Mouse (Mus musculus): ENCODE measurements around the gene Frmd5. TPM values are rescaled to one million over a fixed set of nuclear protein-coding genes. Genes with fewer than 3 reads are reported as not detected.

The Frmd5 gene
- polyA plus RNA-seq, 1 experiment: 1.4 TPM

DNA sequence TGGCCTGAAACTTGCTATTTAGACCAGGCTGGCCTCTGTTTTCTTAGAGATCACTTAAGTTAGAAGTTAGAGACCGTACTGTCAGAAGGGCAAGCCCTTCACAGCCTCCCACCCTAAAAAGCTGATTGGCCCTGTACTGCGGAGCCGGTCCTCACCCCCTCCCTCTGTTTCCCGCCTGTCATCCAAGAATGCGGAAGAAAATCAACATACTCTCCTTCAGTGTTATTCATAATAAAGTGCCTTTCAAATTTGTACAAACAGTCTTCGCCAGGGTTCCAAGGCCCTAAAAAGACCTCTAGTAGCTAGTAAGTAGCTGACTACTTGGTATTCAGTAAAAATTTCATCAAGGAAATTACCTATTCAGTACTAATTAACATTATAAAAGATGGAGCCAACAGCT, 164.0 kb downstream of the Frmd5 start:
- 48% methylated on average over 6 of the region's 6 CpGs for WGBS

DNA sequence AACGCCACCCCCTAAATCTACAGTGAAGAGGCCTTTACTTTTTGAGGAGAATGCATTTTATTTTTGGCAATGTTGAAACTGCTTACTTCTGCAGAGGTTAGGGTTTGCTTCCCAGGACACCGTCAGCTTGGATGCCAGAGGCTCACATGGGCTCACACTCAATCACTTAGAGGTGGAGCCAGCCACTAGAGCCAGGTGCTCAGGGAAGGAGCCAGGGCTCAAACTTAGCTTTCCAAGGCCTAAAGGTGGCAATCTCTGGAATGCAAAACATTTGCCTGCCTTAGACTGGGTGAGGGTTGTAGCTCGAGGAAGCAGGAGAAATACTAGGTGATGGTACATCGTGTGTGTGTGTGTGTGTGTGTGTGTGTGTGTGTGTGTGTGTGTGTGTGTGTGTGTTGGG, 174.8 kb downstream of the Frmd5 start:
- no peak overlapping the region for H3K27ac ChIP-seq (ENCODE audit: insufficient read depth, low read depth, low read length)
- WGBS: 39% methylated on average over 4 of the region's 4 CpGs

More for the DNA sequence above, 164.0 kb downstream of the Frmd5 start:
- no peak overlapping the region for H3K4me3 ChIP-seq (ENCODE audit: low read depth, low read length)
- no peaks in the 10 kb centered on the region for H3K27me3 ChIP-seq (ENCODE audit: control insufficient read depth, insufficient read depth, low read length)
- H3K36me3 ChIP-seq (ENCODE audit: control insufficient read depth, insufficient read depth, low read length): no peaks in the 10 kb centered on the region
- no peak for TF ChIP-seq CTCF (IDR thresholded peaks at IDR 0.05; ENCODE audit: extremely low read depth, insufficient read length, insufficient replicate concordance, low read depth, low read length)
- no peak for TF ChIP-seq POLR2A (IDR thresholded peaks at IDR 0.05; ENCODE audit: low read depth, low read length)
- no peaks in the 10 kb centered on the region for H3K4me1 ChIP-seq (ENCODE audit: control insufficient read depth, insufficient read depth, insufficient read length, low read length)
- no peak overlapping the region for H3K27ac ChIP-seq (ENCODE audit: insufficient read depth, low read depth, low read length)

GRCm38 (mm10) chr2:121630286-121630685, 176.6 kb downstream of the Frmd5 start:
- H3K27ac ChIP-seq (ENCODE audit: insufficient read depth, low read depth, low read length): no peak overlapping the region
- no peak overlapping the region for H3K4me3 ChIP-seq (ENCODE audit: low read depth, low read length)
- TF ChIP-seq POLR2A (IDR thresholded peaks at IDR 0.05; ENCODE audit: low read depth, low read length): no peak
- no peak for TF ChIP-seq CTCF (IDR thresholded peaks at IDR 0.05; ENCODE audit: extremely low read depth, insufficient read length, insufficient replicate concordance, low read depth, low read length)
- no peaks in the 10 kb centered on the region for H3K4me1 ChIP-seq (ENCODE audit: control insufficient read depth, insufficient read depth, insufficient read length, low read length)
- no peaks in the 10 kb centered on the region for H3K36me3 ChIP-seq (ENCODE audit: control insufficient read depth, insufficient read depth, low read length)
- 61% methylated on average over 5 of the region's 5 CpGs for WGBS
- H3K27me3 ChIP-seq (ENCODE audit: control insufficient read depth, insufficient read depth, low read length): no peaks in the 10 kb centered on the region

More for the DNA sequence above, 174.8 kb downstream of the Frmd5 start:
- TF ChIP-seq POLR2A (IDR thresholded peaks at IDR 0.05; ENCODE audit: low read depth, low read length) (no peak), CTCF (IDR thresholded peaks at IDR 0.05; ENCODE audit: extremely low read depth, insufficient read length, insufficient replicate concordance, low read depth, low read length) (no peak)
- Histone ChIP-seq H3K36me3 (ENCODE audit: control insufficient read depth, insufficient read depth, low read length) (no peaks in the 10 kb centered on the region), H3K27me3 (ENCODE audit: control insufficient read depth, insufficient read depth, low read length) (no peaks in the 10 kb centered on the region), H3K4me1 (ENCODE audit: control insufficient read depth, insufficient read depth, insufficient read length, low read length) (no peaks in the 10 kb centered on the region), H3K4me3 (ENCODE audit: low read depth, low read length) (no peak overlapping the region)

DNA sequence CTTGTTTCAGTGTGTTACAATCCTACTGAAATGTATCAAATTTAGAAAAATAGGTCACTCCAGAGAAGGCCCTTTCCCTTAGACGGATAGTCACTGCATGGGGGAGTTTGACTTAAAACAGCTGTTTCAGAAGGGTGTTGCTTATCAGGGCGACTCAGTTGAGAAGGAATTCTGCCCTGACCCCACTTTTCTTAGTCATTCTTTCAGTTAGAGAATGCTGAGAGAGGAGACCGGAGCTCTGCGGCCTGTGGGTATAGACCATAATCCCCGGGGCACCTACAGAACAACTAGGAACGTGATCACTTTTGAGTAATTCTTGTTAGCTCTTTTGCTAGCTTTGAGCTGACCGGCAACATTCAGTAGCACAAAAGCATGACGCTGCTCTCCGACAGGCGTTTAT, 178.6 kb downstream of the Frmd5 start:
- Histone ChIP-seq H3K36me3 (ENCODE audit: control insufficient read depth, insufficient read depth, low read length) (no peaks in the 10 kb centered on the region), H3K27ac (ENCODE audit: insufficient read depth, low read depth, low read length) (no peak overlapping the region), H3K4me3 (ENCODE audit: low read depth, low read length) (no peak overlapping the region), H3K4me1 (ENCODE audit: control insufficient read depth, insufficient read depth, insufficient read length, low read length) (no peaks in the 10 kb centered on the region), H3K27me3 (ENCODE audit: control insufficient read depth, insufficient read depth, low read length) (no peaks in the 10 kb centered on the region)
- no peak for TF ChIP-seq POLR2A (IDR thresholded peaks at IDR 0.05; ENCODE audit: low read depth, low read length)
- no peak for TF ChIP-seq CTCF (IDR thresholded peaks at IDR 0.05; ENCODE audit: extremely low read depth, insufficient read length, insufficient replicate concordance, low read depth, low read length)
- WGBS: 75% methylated on average over 10 of the region's 10 CpGs

GRCm38 (mm10) chr2:121625901-121626300, 181.0 kb downstream of the Frmd5 start:
- no peaks in the 10 kb centered on the region for H3K27me3 ChIP-seq (ENCODE audit: control insufficient read depth, insufficient read depth, low read length)
- WGBS: 90% methylated on average over 3 of the region's 3 CpGs
- H3K4me1 ChIP-seq (ENCODE audit: control insufficient read depth, insufficient read depth, insufficient read length, low read length): no peaks in the 10 kb centered on the region
- no peak for TF ChIP-seq POLR2A (IDR thresholded peaks at IDR 0.05; ENCODE audit: low read depth, low read length)
- TF ChIP-seq CTCF (IDR thresholded peaks at IDR 0.05; ENCODE audit: extremely low read depth, insufficient read length, insufficient replicate concordance, low read depth, low read length): no peak
- H3K36me3 ChIP-seq (ENCODE audit: control insufficient read depth, insufficient read depth, low read length): no peaks in the 10 kb centered on the region
- H3K27ac ChIP-seq (ENCODE audit: insufficient read depth, low read depth, low read length): no peak overlapping the region
- H3K4me3 ChIP-seq (ENCODE audit: low read depth, low read length): no peak overlapping the region

DNA sequence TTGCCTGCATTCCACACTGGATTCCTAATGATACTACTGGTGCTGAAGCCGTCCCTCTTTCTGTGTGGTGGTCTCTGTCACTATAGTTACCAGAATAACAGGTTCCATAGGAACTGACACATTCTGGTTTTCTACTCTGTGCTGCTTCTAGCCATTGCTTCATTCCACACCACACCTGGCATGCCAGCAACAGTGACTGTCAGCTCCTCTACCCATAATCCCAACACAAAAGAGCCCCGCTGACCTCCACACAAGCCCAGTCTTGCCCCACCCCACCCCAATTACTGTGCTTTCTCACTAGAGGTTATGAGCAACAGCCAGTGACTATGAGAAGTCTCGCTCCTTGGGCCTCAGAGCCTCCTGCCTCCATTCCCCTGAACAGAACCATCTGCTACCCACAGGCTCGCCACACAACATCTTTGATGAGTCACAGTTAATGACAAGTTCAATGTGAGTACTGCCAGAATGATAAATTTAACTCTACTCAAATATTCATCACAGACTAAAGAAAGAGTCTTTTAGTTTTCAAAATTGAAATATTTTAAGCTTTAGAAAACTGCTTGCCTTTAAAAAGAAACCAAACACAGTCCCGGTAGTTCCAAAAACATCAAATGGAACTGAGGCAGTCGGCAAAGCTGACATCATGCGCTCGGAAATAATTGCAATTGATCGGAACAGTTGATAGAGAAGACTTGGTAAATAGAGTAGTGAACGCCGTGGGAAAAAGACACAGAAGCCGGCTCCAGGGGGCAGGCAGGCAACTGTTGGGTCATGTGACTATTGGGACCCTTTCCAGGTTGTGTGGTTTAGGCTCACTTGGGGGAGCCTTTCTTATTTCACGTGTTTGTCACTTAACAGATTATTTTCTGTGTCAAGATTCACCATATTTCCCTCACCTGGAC, 185.4 kb downstream of the Frmd5 start:
- WGBS: 55% methylated on average over 13 of the region's 13 CpGs
- no peak overlapping the region for H3K27ac ChIP-seq (ENCODE audit: insufficient read depth, low read depth, low read length)
- no peaks in the 10 kb centered on the region for H3K4me1 ChIP-seq (ENCODE audit: control insufficient read depth, insufficient read depth, insufficient read length, low read length)
- no peak for TF ChIP-seq POLR2A (IDR thresholded peaks at IDR 0.05; ENCODE audit: low read depth, low read length)
- TF ChIP-seq CTCF (IDR thresholded peaks at IDR 0.05; ENCODE audit: extremely low read depth, insufficient read length, insufficient replicate concordance, low read depth, low read length): no peak
- H3K27me3 ChIP-seq (ENCODE audit: control insufficient read depth, insufficient read depth, low read length): peaks cover 2% of the 10 kb centered on the region; the same call in 1 of the 2 replicates
- no peaks in the 10 kb centered on the region for H3K36me3 ChIP-seq (ENCODE audit: control insufficient read depth, insufficient read depth, low read length)
- no peak overlapping the region for H3K4me3 ChIP-seq (ENCODE audit: low read depth, low read length)

DNA sequence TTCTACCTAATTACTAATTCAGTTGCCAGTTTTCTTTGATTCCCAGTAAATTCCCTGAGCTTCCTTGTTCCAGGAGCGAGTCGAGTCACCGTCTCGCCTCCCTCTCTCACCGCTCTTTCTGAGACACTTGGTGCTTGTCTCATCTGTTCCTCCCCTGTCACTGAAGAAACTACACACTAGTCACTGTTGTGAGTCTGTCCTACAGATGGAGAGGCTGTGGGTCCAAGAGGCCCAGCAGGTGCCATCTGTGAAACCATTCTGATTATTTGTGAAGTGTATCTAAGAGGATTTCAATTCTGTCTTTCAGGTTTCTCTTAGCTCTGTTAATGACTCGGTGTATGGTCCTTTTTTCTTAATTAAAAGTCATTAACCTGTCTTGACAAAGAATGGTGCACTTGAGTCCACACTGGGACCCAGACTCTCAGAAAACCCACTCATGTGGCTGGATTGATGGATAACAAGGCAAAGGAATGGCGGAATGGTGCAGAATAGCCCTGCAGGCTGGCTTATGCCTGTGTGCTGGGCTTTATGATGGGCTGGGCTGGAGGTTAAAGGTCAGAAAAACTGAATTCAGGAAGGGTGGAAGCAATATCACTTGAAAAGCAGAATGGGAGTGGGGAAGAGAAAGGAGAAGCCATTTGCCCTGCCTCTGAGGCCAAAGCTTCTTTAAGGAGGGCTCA, 186.2 kb downstream of the Frmd5 start:
- no peak for TF ChIP-seq POLR2A (IDR thresholded peaks at IDR 0.05; ENCODE audit: low read depth, low read length)
- no peak for TF ChIP-seq CTCF (IDR thresholded peaks at IDR 0.05; ENCODE audit: extremely low read depth, insufficient read length, insufficient replicate concordance, low read depth, low read length)
- peaks cover 2% of the 10 kb centered on the region; the same call in 1 of the 2 replicates for H3K27me3 ChIP-seq (ENCODE audit: control insufficient read depth, insufficient read depth, low read length)
- WGBS: 85% methylated on average over 7 of the region's 7 CpGs
- H3K4me1 ChIP-seq (ENCODE audit: control insufficient read depth, insufficient read depth, insufficient read length, low read length): no peaks in the 10 kb centered on the region
- H3K36me3 ChIP-seq (ENCODE audit: control insufficient read depth, insufficient read depth, low read length): no peaks in the 10 kb centered on the region
- no peak overlapping the region for H3K27ac ChIP-seq (ENCODE audit: insufficient read depth, low read depth, low read length)
- H3K4me3 ChIP-seq (ENCODE audit: low read depth, low read length): no peak overlapping the region
